Mouse (Mus musculus) intestine, postnatal 0 days (tissue): ENCODE measurements at regions not wholly inside any gene's neighbourhood (a gene's known extent, or its start where the extent isn't known, plus 50 kb on each side); places are given as distances from the start of the nearest gene placed in this dataset.

Experiments used
- ATAC-seq: fragments of 200-750 bp; cut with Nextera tagmentation; 2 replicates; pipeline ENCODE4 v1.8.0; 2017; ENCODE audit warnings: mild to moderate bottlenecking, moderate TSS enrichment, moderate library complexity
- H3K27ac ChIP-seq: fragments of 300-500 bp; sonication (generic); 2 replicates; pipeline ENCODE4 v1.5.1; 2014; ENCODE audit warnings: mild to moderate bottlenecking, low read depth, low read length, moderate library complexity
- H3K27me3 ChIP-seq: fragments of 300-500 bp; sonication (generic); replicated peaks from 2 replicates; pipeline ENCODE4 v1.6.1; 2014; ENCODE audit warnings: low read length, mixed read lengths; ENCODE audit not compliant: control insufficient read depth, insufficient read depth
- H3K36me3 ChIP-seq: fragments of 300-500 bp; sonication (generic); 2 replicates; pipeline ENCODE4 v1.6.1; 2014; ENCODE audit warnings: mild to moderate bottlenecking, moderate library complexity; ENCODE audit not compliant: control insufficient read depth, insufficient read depth
- H3K4me1 ChIP-seq: fragments of 300-500 bp; sonication (generic); replicated peaks from 2 replicates; pipeline ENCODE4 v1.6.1; 2014; ENCODE audit warnings: antibody characterized with exemption, low read length, mixed read lengths; ENCODE audit not compliant: control insufficient read depth, insufficient read depth
- H3K4me2 ChIP-seq: fragments of 300-500 bp; sonication (generic); replicated peaks from 2 replicates; pipeline ENCODE4 v1.6.1; 2014; ENCODE audit warnings: low read depth, mild to moderate bottlenecking, moderate library complexity
- H3K4me3 ChIP-seq: fragments of 300-500 bp; sonication (generic); 2 replicates; pipeline ENCODE4 v1.5.1; 2014; ENCODE audit warnings: low read depth, low read length
- H3K9ac ChIP-seq: fragments of 300-500 bp; sonication (generic); 2 replicates; pipeline ENCODE4 v1.6.1; 2014; ENCODE audit warnings: mild to moderate bottlenecking, low read depth, low read length
- H3K9me3 ChIP-seq: fragments of 300-500 bp; sonication (generic); 2 replicates; pipeline ENCODE4 v1.6.1; 2016; ENCODE audit warnings: mixed run types; ENCODE audit not compliant: control insufficient read depth
- CTCF ChIP-seq: sonication (generic); IDR thresholded peaks from 2 replicates; pipeline ENCODE4 v1.5.1; 2016; ENCODE audit warnings: low read depth, mild to moderate bottlenecking, control low read depth, antibody characterized with exemption, moderate library complexity
- WGBS: fragments of 180-500 bp; shearing (Covaris S2); extraction: QIAGEN DNeasy Blood & Tissue Kit; methylation state at CpG from one replicate; pipeline ENCODE4 v1.1.7; 2014; 5-methylcytosine and 5-hydroxymethylcytosine counted together

DNA sequence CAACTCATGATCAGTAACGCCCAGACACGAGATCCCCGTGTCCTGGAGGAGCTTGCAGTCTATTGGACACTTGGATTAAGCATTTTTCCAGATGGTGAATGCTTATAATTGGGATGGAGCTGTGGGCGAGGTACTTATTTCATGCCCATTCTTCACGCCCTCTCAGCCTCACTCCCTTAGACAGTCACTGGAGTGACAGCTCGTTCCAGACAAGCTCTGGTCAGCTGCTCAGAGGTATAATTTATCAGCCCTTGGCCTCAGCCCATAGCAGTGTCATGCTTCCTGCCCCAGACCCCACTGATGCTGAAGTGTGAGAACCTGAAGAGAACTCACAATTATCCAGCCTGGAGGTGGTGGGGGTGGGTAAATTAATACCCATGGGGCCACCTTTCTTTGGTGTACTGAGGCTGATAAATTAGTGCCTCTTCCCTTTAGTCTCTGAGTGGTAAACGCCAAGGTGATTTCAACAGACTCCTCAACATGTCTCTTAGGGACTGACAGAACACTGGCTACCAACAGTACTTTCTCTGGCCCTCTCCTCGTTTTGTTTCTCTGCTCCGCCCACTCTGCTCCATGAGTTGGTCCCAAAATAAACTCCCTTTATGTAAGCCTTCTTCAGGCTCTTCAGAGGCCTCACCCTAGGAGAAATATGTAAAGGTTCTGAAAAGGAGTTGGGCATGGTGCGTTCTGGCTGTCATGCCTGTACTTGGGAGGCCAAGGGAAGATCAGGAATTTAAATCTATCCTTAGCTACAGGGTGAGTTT is 97.6 kb upstream of the Frmd6 start:
- Histone ChIP-seq H3K9me3 (no peaks in the 10 kb centered on the region), H3K36me3 (no peaks in the 10 kb centered on the region), H3K9ac (no peak overlapping the region), H3K27ac (no peak overlapping the region), H3K4me2 (no peak overlapping the region), H3K4me1 (no peaks in the 10 kb centered on the region), H3K4me3 (no peak overlapping the region), H3K27me3 (no peaks in the 10 kb centered on the region)
- WGBS = 84% methylated on average over 10 of the region's 10 CpGs
- no peak for ATAC-seq
- TF ChIP-seq CTCF = no peak

DNA sequence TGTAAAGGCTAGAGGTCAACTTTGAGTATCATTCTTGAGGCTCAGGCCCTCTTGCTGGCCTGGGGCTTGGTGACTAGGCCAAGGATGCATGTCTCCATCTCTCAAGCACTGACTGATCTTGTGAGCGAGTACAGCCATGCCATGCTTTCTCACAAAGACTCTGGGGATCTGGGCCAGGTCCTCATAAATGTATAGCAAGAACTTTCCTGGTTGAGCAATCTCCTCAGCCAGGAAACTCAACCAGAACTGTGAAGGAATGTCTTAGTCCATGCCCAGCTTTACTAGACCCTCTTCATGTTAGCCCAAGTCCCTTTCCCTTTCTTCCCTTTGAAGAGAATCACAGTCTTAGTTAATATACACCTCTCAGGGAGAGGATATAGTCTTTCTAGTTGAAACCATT is 96.9 kb upstream of the Frmd6 start:
- Histone ChIP-seq H3K27ac (no peak overlapping the region), H3K4me2 (no peak overlapping the region), H3K9ac (no peak overlapping the region), H3K4me1 (no peaks in the 10 kb centered on the region), H3K4me3 (no peak overlapping the region), H3K9me3 (no peaks in the 10 kb centered on the region), H3K36me3 (no peaks in the 10 kb centered on the region), H3K27me3 (no peaks in the 10 kb centered on the region)
- no peak for ATAC-seq
- WGBS = 96% methylated on average over 1 of the region's 1 CpGs
- no peak for TF ChIP-seq CTCF

DNA sequence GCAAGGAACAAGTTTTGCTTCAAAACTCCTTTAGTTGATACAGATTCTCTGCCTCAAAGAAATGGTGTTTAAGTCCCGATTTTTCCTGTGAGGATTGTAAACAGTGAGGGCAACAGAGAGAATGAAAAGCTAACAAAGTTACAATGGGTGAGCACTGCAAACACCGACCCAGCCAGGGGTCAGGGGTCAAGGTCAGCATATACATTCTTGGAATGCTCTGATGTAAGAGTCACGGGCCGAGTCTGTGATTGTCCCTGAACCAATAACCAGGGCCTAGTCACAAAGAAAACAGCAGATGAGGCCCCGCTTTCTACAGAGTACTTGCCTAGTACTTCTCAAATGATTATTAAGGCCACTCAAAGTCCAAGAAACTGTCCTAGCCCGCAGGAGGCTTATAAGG is 95.4 kb upstream of the Frmd6 start:
- Histone ChIP-seq H3K4me1 (no peaks in the 10 kb centered on the region), H3K9me3 (no peaks in the 10 kb centered on the region), H3K27ac (no peak overlapping the region), H3K9ac (no peak overlapping the region), H3K4me3 (no peak overlapping the region), H3K27me3 (no peaks in the 10 kb centered on the region), H3K4me2 (no peak overlapping the region), H3K36me3 (no peaks in the 10 kb centered on the region)
- 32% methylated on average over 6 of the region's 6 CpGs for WGBS
- no peak for ATAC-seq
- no peak for TF ChIP-seq CTCF

DNA sequence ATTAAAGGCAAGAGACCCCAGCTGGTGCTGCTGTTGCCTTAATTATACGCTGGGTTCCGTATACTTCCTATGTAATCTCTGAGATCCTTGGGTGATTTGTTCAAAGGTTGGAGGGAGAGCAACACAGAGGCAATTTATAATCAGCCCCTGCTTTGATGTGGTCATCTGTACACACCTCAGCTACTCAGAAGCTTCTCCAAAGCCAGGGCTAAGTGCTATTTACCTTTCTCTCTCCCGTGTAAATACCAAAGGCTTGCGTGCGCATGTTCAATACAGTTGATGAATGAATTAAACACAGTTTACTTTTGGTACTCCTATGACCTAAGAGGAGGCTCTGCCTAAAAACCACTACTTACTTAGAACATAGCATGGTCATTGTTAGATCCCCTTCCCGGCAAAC is 93.8 kb upstream of the Frmd6 start:
- TF ChIP-seq CTCF = no peak

DNA sequence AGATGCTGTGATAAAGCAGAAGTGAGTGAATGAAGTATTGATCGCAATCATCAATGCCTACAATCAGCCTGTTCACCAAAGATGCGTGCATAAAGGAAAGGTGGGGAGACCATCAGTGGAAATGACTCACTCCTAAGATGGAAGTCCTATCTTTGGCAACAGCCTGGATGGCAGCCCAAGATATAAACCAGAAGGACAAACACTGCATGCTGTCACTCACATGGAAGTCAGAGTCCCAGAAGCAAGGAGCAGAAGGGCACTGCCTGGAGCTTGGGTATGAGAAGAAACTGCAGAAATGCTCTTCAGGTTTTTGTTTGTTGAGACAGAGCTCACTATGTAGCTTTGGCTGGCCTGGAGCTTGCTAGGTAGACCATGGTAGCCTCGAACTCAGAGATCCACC is 92.7 kb upstream of the Frmd6 start:
- no peaks in the 10 kb centered on the region for H3K36me3 ChIP-seq
- ATAC-seq = no peak
- no peaks in the 10 kb centered on the region for H3K4me1 ChIP-seq
- H3K9ac ChIP-seq = no peak overlapping the region
- H3K27me3 ChIP-seq = no peaks in the 10 kb centered on the region
- no peak for TF ChIP-seq CTCF
- WGBS = 87% methylated on average over 3 of the region's 3 CpGs
- H3K4me2 ChIP-seq = no peak overlapping the region
- no peak overlapping the region for H3K27ac ChIP-seq
- H3K4me3 ChIP-seq = no peak overlapping the region
- H3K9me3 ChIP-seq = no peaks in the 10 kb centered on the region

More for the DNA sequence above, 93.8 kb upstream of the Frmd6 start:
- 62% methylated on average over 6 of the region's 6 CpGs for WGBS
- H3K27ac ChIP-seq = no peak overlapping the region
- H3K4me3 ChIP-seq = no peak overlapping the region
- H3K9ac ChIP-seq = no peak overlapping the region
- H3K27me3 ChIP-seq = no peaks in the 10 kb centered on the region
- H3K4me1 ChIP-seq = no peaks in the 10 kb centered on the region
- no peaks in the 10 kb centered on the region for H3K36me3 ChIP-seq
- H3K9me3 ChIP-seq = no peaks in the 10 kb centered on the region
- no peak overlapping the region for H3K4me2 ChIP-seq
- ATAC-seq = no peak

DNA sequence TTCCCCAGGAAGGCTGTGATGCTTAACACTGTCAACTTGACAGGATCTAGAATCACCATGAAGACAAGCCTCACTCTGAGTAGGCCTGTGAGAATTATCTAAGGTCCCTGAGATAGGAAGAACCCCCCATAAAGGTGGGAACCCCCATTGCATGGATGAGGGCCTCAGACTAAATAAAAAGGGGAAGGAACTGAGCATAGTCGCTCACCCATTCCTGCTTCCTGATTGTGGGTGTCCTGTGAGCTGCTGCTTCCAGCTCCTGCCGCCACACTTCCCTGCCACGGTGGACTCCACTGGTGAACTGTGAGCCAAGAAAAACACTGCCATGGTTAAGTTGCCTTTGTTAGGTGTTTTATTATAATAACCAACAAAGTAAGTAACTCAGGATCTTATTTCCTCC is 86.8 kb upstream of the Frmd6 start:
- Histone ChIP-seq H3K9ac (no peak overlapping the region), H3K36me3 (no peaks in the 10 kb centered on the region), H3K27me3 (no peaks in the 10 kb centered on the region), H3K4me2 (no peak overlapping the region), H3K4me1 (no peaks in the 10 kb centered on the region), H3K4me3 (no peak overlapping the region), H3K27ac (no peak overlapping the region), H3K9me3 (no peaks in the 10 kb centered on the region)
- TF ChIP-seq CTCF = no peak
- WGBS = 88% methylated on average over 3 of the region's 3 CpGs
- ATAC-seq = no peak

DNA sequence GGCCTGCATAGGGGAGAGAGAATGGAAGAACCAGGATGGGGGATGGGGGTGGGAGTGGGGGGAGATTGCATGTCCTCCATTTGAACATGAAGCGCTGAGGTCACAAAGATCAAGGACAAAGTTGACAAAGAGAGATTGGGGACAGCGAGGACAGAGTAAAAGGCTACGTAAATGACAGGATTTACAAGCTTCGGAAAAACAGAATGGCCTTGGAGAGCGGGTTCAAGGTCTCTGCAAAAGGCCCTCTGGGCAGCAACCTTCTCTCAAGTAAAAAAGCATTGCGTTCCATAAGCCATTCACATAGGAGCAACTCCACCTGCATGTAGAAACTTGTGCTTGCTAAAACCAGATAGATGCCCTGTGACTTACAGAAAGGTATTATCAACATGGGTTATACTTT is 86.0 kb upstream of the Frmd6 start:
- Histone ChIP-seq H3K4me2 (no peak overlapping the region), H3K4me3 (no peak overlapping the region), H3K9me3 (no peaks in the 10 kb centered on the region), H3K27me3 (no peaks in the 10 kb centered on the region), H3K27ac (no peak overlapping the region), H3K36me3 (no peaks in the 10 kb centered on the region), H3K4me1 (no peaks in the 10 kb centered on the region), H3K9ac (no peak overlapping the region)
- no peak for ATAC-seq
- WGBS = 78% methylated on average over 6 of the region's 6 CpGs
- TF ChIP-seq CTCF = no peak
